Mouse (Mus musculus) ES-Bruce4 (cell line): ENCODE data around the gene Ugt1a6a.

Experiments used
- EP300 ChIP-seq: IDR thresholded peaks from 2 replicates; pipeline ENCODE4 v1.6.1; 2011; ENCODE audit warnings: low read depth, low read length; ENCODE audit not compliant: insufficient read depth
- POLR2A ChIP-seq: IDR thresholded peaks from one replicate; pipeline ENCODE4 v1.8.1; 2011; ENCODE audit warnings: low read length; ENCODE audit not compliant: insufficient read depth

DNA sequence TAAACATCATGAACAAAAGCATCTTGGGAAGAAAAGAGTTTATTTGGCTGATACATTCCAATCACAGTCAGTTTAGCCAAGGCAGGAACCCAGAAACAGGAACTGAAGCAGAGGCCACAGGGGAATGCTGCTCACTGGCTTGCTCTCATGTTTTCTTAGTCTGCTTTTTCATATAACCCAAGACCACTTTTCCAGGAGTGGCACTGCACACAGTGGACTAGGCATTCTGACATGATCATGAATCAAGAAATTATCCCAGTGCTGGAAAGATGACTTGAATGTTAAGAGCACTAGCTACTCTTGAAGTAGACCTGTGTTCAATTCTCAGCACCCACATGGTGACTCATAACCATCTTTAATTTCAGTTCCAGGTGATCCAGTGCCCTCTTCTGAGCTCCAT lies 91.1 kb downstream of the Ugt1a6a start:
- TF ChIP-seq POLR2A (no peak), EP300 (no peak)
